Mouse (Mus musculus): Measurements from ENCODE around the gene Evl. TPM values are rescaled to one million over a fixed set of nuclear protein-coding genes. Genes with fewer than 3 reads are reported as not detected.

Gene Evl
- 27.6 TPM for polyA plus RNA-seq (2014; fragmentation: Illumina TruSeq; extraction: RNeasy Lipid Tissue Mini Kit (QIAGEN cat#74804); ENCODE audit: low read depth, low replicate concordance)

DNA sequence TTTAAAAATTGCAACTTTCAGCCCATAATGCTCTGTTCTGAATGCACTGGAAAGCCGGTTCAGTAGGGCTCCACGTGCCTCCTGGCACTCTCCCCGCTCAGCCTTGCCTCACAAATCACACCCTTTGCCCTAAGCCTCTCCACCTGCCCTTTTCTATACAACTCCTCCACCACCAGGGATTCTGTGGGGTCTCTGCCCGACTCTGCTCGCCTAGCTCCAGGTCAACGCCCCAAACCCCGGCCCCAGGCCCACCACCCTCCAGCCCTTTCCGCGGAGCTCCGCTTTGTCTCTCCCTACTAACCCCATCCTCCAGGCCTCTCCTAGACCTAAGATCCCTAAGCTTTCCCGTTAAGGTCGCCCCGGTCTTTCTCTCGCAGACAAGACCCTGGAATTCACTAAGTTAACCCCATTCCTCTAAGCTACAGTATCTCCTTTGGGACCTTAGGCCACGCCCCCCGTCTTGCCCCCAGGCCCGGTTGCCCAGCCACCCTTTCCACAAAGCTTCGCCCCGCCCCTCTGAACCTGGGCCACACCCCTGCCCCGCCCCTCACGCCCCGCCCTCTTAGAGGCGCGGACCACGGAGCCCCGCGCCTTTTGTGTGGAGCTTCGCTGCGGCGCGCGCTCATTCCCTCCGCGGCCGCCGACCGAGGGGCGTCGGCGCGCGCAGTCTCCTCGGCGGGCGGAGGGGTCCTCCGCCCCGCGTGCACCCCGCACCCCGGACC is at the start of gene Evl:
TSS of gene Evl (plus strand) at position 601 of the 722 bp plus-strand sequence.

DNA sequence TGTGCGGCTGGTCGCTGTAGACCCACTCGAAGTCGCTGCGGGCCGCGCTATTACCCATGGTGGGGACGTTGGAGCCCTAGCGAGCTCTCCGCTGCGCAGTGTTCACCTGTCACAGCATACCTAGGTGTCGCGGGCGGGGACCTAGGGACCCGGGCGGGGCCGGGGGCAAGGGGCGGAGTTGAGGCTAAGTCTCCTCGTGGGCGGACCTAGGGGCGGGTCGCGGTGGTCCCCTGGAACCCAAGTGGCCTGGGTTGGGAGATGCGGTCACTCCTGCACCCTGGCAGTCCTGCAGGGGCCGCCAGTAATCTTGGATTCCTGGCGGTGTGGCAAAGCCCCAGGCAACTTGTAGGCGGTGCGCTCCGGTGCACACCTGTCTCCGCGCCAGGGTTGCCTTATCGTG is 147.7 kb downstream of the Evl start, which contains the start of gene Degs2:
TSS of gene Degs2 (minus strand) at position 131 of the 400 bp plus-strand sequence.

Other genes starting within 250 kb of the Evl start
- 1.5 TPM for gene Hhipl1, start 248.4 kb upstream of the Evl start, polyA plus RNA-seq (2014; fragmentation: Illumina TruSeq; extraction: RNeasy Lipid Tissue Mini Kit (QIAGEN cat#74804); ENCODE audit: low read depth, low replicate concordance)
- 4.2 TPM for gene Cyp46a1, start 220.3 kb upstream of the Evl start, polyA plus RNA-seq (2014; fragmentation: Illumina TruSeq; extraction: RNeasy Lipid Tissue Mini Kit (QIAGEN cat#74804); ENCODE audit: low read depth, low replicate concordance)
- 23.8 TPM for gene Eml1, start 183.8 kb upstream of the Evl start, polyA plus RNA-seq (2014; fragmentation: Illumina TruSeq; extraction: RNeasy Lipid Tissue Mini Kit (QIAGEN cat#74804); ENCODE audit: low read depth, low replicate concordance)
- 11.0 TPM for gene Degs2, start 147.6 kb downstream of the Evl start, polyA plus RNA-seq (2014; fragmentation: Illumina TruSeq; extraction: RNeasy Lipid Tissue Mini Kit (QIAGEN cat#74804); ENCODE audit: low read depth, low replicate concordance)
- gene Yy1, start 238.3 kb downstream of the Evl start, polyA plus RNA-seq (2014; fragmentation: Illumina TruSeq; extraction: RNeasy Lipid Tissue Mini Kit (QIAGEN cat#74804); ENCODE audit: low read depth, low replicate concordance), result 36.1 TPM